15 mouse cellular contexts compared by ENCODE assay signal in the genomic region with DNA sequence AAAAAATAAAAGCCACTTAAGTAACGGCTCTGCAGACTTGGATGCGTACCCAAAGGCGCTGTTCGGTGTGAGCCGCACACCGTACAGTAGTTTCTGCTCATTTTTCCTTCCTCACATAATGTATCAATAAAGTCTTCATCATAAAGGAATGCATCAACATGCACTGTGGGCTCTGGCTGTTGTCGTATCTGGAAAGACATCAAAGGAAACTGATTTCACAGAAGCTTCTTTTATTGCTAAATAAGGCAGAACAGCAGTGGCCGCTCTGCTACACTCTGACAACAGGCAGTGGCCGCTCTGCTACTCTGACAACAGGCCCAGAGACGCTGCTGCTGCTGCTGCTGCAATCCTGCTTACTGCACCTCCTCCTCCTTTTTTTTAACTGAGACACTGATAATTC. TPM values are rescaled to one million over a fixed set of nuclear protein-coding genes. Genes with fewer than 3 reads are reported as not detected.
A peak's percentile ranks its signal among the peaks of the same experiment; 100 is the strongest.
DNase-seq lines count a peak whose midpoint lies in the region; ATAC-seq and TF ChIP-seq lines count a peak whose summit lies in the region.
"Had no signal": no experiment of that assay in that cellular context is flagged by ENCODE, and none has a peak within 500 bp of the region (broad histone marks: within the 10 kb centered on the region; RNA-seq: fewer than 3 reads in every experiment).

No protein-coding gene starts in this region.

- H3K4me1 ChIP-seq in limb, embryonic 14.5 days (ENCODE audit: control insufficient read depth, insufficient read depth, low read length): no peaks in the 10 kb centered on the region
- no peaks in the 10 kb centered on the region for H3K4me1 ChIP-seq in limb, embryonic 10.5 days
- H3K4me1 ChIP-seq in lung, postnatal 0 days (ENCODE audit: insufficient read depth, low read depth, low read length): no peaks in the 10 kb centered on the region
- H3K4me1 ChIP-seq: heart, embryonic 15.5 days had no signal

- no peaks in the 10 kb centered on the region for H3K9me3 ChIP-seq in limb, embryonic 14.5 days (ENCODE audit: control insufficient read depth, low read length)
- no peaks in the 10 kb centered on the region for H3K9me3 ChIP-seq in limb, embryonic 10.5 days (replicated peaks)
- no peaks in the 10 kb centered on the region for H3K9me3 ChIP-seq in lung, postnatal 0 days (ENCODE audit: low read length)
- H3K9me3 ChIP-seq: heart, embryonic 15.5 days; megakaryocyte, embryonic 14.5 days had no signal

- no peak for TF ChIP-seq POLR2A in limb, embryonic 14.5 days (IDR thresholded peaks at IDR 0.05; ENCODE audit: borderline replicate concordance, extremely low read depth, insufficient read depth, insufficient read length)

- TF ChIP-seq EP300 in lung, postnatal 0 days (IDR thresholded peaks at IDR 0.05): peak; percentile 87

- peak; percentile 30 for DNase-seq in adrenal gland, postnatal 10 days
- no peak for DNase-seq in adrenal gland, adult 8-10 months
- peak; percentile 24 for DNase-seq in limb, embryonic 14.5 days (ENCODE audit: low spot score)
- no peak for DNase-seq in limb, embryonic 10.5 days (ENCODE audit: low spot score)
- DNase-seq in liver: peak; percentile 21
- DNase-seq in lung, postnatal 0 days (ENCODE audit: low spot score): peak; percentile 85
- DNase-seq in spleen, adult 12 weeks (ENCODE audit: low spot score): no peak
- DNase-seq in left cerebral cortex, postnatal 14 days (ENCODE audit: low spot score in 2 of 2): no peak
- DNase-seq: cerebellum, adult 11 months; kidney, postnatal 36 days; thymus, adult 2 months had no signal

- H3K4me2 ChIP-seq in limb, embryonic 14.5 days (replicated peaks; ENCODE audit: low read depth, low read length, severe bottlenecking): no peak overlapping the region
- H3K4me2 ChIP-seq in lung, postnatal 0 days (replicated peaks; ENCODE audit: low read depth, low read length): 0 out of 2 replicates have a peak overlapping the region, but pooled peaks have one; percentile 11
- H3K4me2 ChIP-seq: heart, embryonic 15.5 days; hindbrain, embryonic 14.5 days had no signal

- TF ChIP-seq CTCF in lung, postnatal 0 days (IDR thresholded peaks at IDR 0.05): no peak

- H3K27ac ChIP-seq in limb, embryonic 14.5 days (replicated peaks; ENCODE audit: low read depth, low read length): no peak overlapping the region
- H3K27ac ChIP-seq in limb, embryonic 10.5 days: no peak overlapping the region
- 0 out of 2 replicates have a peak overlapping the region, but pooled peaks have one; percentile 66 for H3K27ac ChIP-seq in lung, postnatal 0 days (ENCODE audit: low read length)
- H3K27ac ChIP-seq: heart, embryonic 15.5 days; hindbrain, embryonic 14.5 days; left cerebral cortex, adult 2 months had no signal

- intact Hi-C loops in left cerebral cortex, postnatal 14 days (cut with DNase I): no loop called here

- no peak overlapping the region for H3K9ac ChIP-seq in limb, embryonic 14.5 days (ENCODE audit: low read depth, low read length, severe bottlenecking)
- no peak overlapping the region for H3K9ac ChIP-seq in lung, postnatal 0 days (replicated peaks; ENCODE audit: low read depth)
- H3K9ac ChIP-seq: heart, embryonic 15.5 days; hindbrain, embryonic 14.5 days had no signal

- 61% methylated on average over 10 of the region's 10 CpGs for WGBS in limb, embryonic 14.5 days
- 84% methylated on average over 10 of the region's 10 CpGs for WGBS in limb, embryonic 10.5 days
- WGBS in lung, postnatal 0 days: 57% methylated on average over 10 of the region's 10 CpGs

- H3K4me3 ChIP-seq in limb, embryonic 14.5 days (replicated peaks; ENCODE audit: low read length): no peak overlapping the region
- H3K4me3 ChIP-seq in limb, embryonic 10.5 days: no peak overlapping the region
- no peak overlapping the region for H3K4me3 ChIP-seq in lung, postnatal 0 days (ENCODE audit: low read depth, low read length)
- H3K4me3 ChIP-seq: heart, embryonic 15.5 days; left cerebral cortex, adult 2 months; megakaryocyte, embryonic 14.5 days had no signal

- ATAC-seq in limb, embryonic 14.5 days (ENCODE audit: low FRiP score, low read depth): no peak
- peak; percentile 82 for ATAC-seq in lung, postnatal 0 days

- H3K36me3 ChIP-seq in limb, embryonic 14.5 days (ENCODE audit: control insufficient read depth, insufficient read depth, low read length): peaks cover 9% of the 10 kb centered on the region; the same call in 1 of the 2 replicates
- H3K36me3 ChIP-seq in limb, embryonic 10.5 days: peaks cover 31% of the 10 kb centered on the region
- H3K36me3 ChIP-seq in lung, postnatal 0 days (ENCODE audit: insufficient read depth, low read length): peaks cover 4% of the 10 kb centered on the region; the same call in 1 of the 2 replicates

- no peaks in the 10 kb centered on the region for H3K27me3 ChIP-seq in limb, embryonic 14.5 days (ENCODE audit: control insufficient read depth, insufficient read depth, low read length)
- no peaks in the 10 kb centered on the region for H3K27me3 ChIP-seq in limb, embryonic 10.5 days (ENCODE audit: low read depth, poor library complexity, severe bottlenecking)
- H3K27me3 ChIP-seq in lung, postnatal 0 days (replicated peaks; ENCODE audit: insufficient read depth, low read length): no peaks in the 10 kb centered on the region
- H3K27me3 ChIP-seq: heart, embryonic 15.5 days; megakaryocyte, embryonic 14.5 days had no signal

RNA-seq across cellular contexts. Expression of a gene that starts 18.9 kb away (rescaled TPM):
- total RNA-seq in adrenal gland, postnatal 10 days (2021): 10 to 100 TPM in 1 of 2 experiments, 1 to 10 TPM in 1; 8.9 to 11.3 TPM
- 10 to 100 TPM; 10.2 to 18.1 (median 12.7) TPM for total RNA-seq in adrenal gland, adult 8-10 months (2022)
- 31.1 and 31.8 TPM in 2 replicates for polyA plus RNA-seq in limb, embryonic 14.5 days (2012; rRNA removed)
- 28.3 and 32.0 TPM in 2 replicates for polyA plus RNA-seq in limb, embryonic 14.5 days (2014; fragmentation: Nextera tagmentation; extraction: Ambion mirVana)
- polyA plus RNA-seq in limb, embryonic 10.5 days (2016; fragmentation: Nextera tagmentation; extraction: Ambion mirVana): 45.4 and 46.4 TPM in 2 replicates
- polyA plus RNA-seq in lung, postnatal 0 days (2015; fragmentation: Nextera tagmentation; extraction: Ambion mirVana): 14.4 and 14.6 TPM in 2 replicates
- 1 to 10 TPM; 7.8 to 8.8 TPM for total RNA-seq in left cerebral cortex, postnatal 14 days (2021)

RNA-seq across cellular contexts. Expression of a gene that starts 19.1 kb away (rescaled TPM):
- total RNA-seq in adrenal gland, postnatal 10 days (2021): 100 to 1,000 TPM; 110 to 121 TPM
- total RNA-seq in adrenal gland, adult 8-10 months (2022): 100 to 1,000 TPM; 101 to 209 (median 142) TPM
- 25.7 and 51.6 TPM in 2 replicates for polyA plus RNA-seq in limb, embryonic 14.5 days (2012; rRNA removed)
- polyA plus RNA-seq in limb, embryonic 14.5 days (2014; fragmentation: Nextera tagmentation; extraction: Ambion mirVana): 180 and 184 TPM in 2 replicates
- polyA plus RNA-seq in limb, embryonic 10.5 days (2016; fragmentation: Nextera tagmentation; extraction: Ambion mirVana): 123 and 150 TPM in 2 replicates
- 124 and 130 TPM in 2 replicates for polyA plus RNA-seq in lung, postnatal 0 days (2015; fragmentation: Nextera tagmentation; extraction: Ambion mirVana)
- total RNA-seq in left cerebral cortex, postnatal 14 days (2021): 100 to 1,000 TPM in 1 of 2 experiments, 10 to 100 TPM in 1; 97.8 to 102 TPM

RNA-seq across cellular contexts. Expression of a gene that starts 46.9 kb away (rescaled TPM):
- total RNA-seq in adrenal gland, postnatal 10 days (2021): 10 to 100 TPM; 22.0 to 27.1 TPM
- 10 to 100 TPM; 10.4 to 17.8 (median 14.6) TPM for total RNA-seq in adrenal gland, adult 8-10 months (2022)
- polyA plus RNA-seq in limb, embryonic 14.5 days (2012; rRNA removed): 10.9 and 13.3 TPM in 2 replicates
- polyA plus RNA-seq in limb, embryonic 14.5 days (2014; fragmentation: Nextera tagmentation; extraction: Ambion mirVana): 17.9 and 19.6 TPM in 2 replicates
- 31.6 and 36.1 TPM in 2 replicates for polyA plus RNA-seq in limb, embryonic 10.5 days (2016; fragmentation: Nextera tagmentation; extraction: Ambion mirVana)
- polyA plus RNA-seq in lung, postnatal 0 days (2015; fragmentation: Nextera tagmentation; extraction: Ambion mirVana): 17.5 and 20.7 TPM in 2 replicates
- total RNA-seq in left cerebral cortex, postnatal 14 days (2021): 1 to 10 TPM; 2.2 to 2.7 TPM

Comparison
In these comparisons a context has a peak if more than half of its experiments do, and no peak if none do; other contexts are left out.
1. DNase-seq: peak in adrenal gland, postnatal 10 days (single experiment), limb, embryonic 14.5 days (single experiment), liver (single experiment) and lung, postnatal 0 days (single experiment); none in adrenal gland, adult 8-10 months (single experiment), limb, embryonic 10.5 days (single experiment), spleen, adult 12 weeks (single experiment) and left cerebral cortex, postnatal 14 days (0 of 2).